Mouse (Mus musculus): ENCODE measurements around the gene Copz2.

Gene Copz2

GRCm38 (mm10) chr11:96910003-96910402, 60.3 kb downstream of the Copz2 start:
- peak; percentile 32 to 51 for DNase-seq
